Mouse (Mus musculus) testis, adult 2 months (tissue): ENCODE measurements around the gene Zc3h6. TPM values are rescaled to one million over a fixed set of nuclear protein-coding genes. Genes with fewer than 3 reads are reported as not detected.

Experiments used
- H3K27ac ChIP-seq: fragments of 200-500 bp; 2 replicates; pipeline ENCODE4 v1.5.1; 2012; ENCODE audit warnings: low read depth, low read length; ENCODE audit not compliant: control insufficient read depth, insufficient read depth
- H3K27me3 ChIP-seq: fragments of 200-500 bp; 2 replicates; pipeline ENCODE4 v1.6.1; 2012; ENCODE audit warnings: mild to moderate bottlenecking, low read length, moderate library complexity; ENCODE audit not compliant: control insufficient read depth, insufficient read depth
- H3K36me3 ChIP-seq: fragments of 200-500 bp; 2 replicates; pipeline ENCODE4 v1.6.1; 2012; ENCODE audit warnings: mild to moderate bottlenecking, low read length; ENCODE audit not compliant: control insufficient read depth, insufficient read depth
- H3K4me1 ChIP-seq: fragments of 200-500 bp; 2 replicates; pipeline ENCODE4 v1.6.1; 2012; ENCODE audit warnings: low read length; ENCODE audit not compliant: control insufficient read depth, insufficient read depth
- H3K4me3 ChIP-seq: fragments of 200-500 bp; 2 replicates; pipeline ENCODE4 v1.5.1; 2012; ENCODE audit warnings: low read depth, mild to moderate bottlenecking, low read length, moderate library complexity, mixed read lengths; ENCODE audit not compliant: control insufficient read depth
- CTCF ChIP-seq: fragments of 200-500 bp; IDR thresholded peaks from 2 replicates; pipeline ENCODE4 v1.5.1; 2012; ENCODE audit warnings: low read depth, mild to moderate bottlenecking, inconsistent platforms, low read length, moderate library complexity; ENCODE audit not compliant: control insufficient read depth, insufficient read depth, insufficient replicate concordance
- POLR2A ChIP-seq: fragments of 200-500 bp; IDR thresholded peaks from 2 replicates; pipeline ENCODE4 v1.6.1; 2012; ENCODE audit warnings: low read depth, mild to moderate bottlenecking, inconsistent platforms, low read length, moderate library complexity; ENCODE audit not compliant: control insufficient read depth
- polyA plus RNA-seq: library from polyadenylated mRNA; depleted of rRNA; stranded (reverse); fragments of >200 nt; gene quantifications from 2 replicates; pipeline ENCODE4 v1.2.3, GENCODE M21; 2012; rRNA removed

Gene Zc3h6
- 2.5 and 3.1 TPM in 2 replicates for polyA plus RNA-seq

DNA sequence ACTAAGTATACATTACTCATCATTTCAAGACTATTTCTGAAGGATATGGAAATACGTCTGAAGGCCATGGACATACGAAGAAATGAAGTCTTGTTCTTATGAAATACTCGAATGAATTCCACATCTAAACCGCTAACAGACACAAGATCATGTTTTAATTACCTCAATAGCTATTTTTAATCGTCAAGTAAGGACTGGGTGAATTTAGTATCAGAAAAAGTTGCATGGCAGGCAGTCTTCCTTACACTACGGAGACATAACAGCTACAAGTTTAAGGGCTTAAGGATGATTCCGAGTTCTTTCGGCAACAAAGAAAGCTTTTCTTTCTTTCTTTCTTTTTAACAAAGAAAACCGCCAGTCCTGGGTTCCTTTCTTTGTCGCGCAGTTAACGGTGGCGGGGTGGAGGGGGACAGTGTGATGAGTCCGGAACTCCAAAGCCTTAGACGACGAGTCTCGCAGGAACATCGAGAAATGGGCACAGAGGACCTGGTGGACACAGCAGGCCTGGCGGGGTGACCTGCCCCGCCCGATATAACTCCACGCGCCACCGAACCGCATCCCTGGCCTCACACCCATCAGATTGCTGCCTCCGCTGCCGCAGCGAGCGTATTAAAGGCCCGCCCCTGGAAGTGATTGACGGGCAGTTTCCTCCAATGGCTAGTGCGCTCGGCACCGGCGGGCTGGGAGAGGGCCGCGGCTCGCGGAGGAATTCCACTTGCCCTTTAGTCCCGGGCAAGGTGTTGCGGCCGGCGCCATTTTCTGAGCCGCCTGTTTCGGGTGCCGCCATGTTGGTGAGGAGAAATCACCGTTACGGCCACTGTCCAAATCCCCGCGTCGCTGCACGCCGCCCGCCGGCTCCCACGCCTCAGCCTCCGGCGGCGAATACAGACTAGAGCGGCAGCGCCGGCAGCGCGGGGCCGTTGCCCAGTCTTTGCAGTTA lies at the start of gene Zc3h6:
Zc3h6 (plus strand) TSS at position 762 of the 940 bp plus-strand sequence.
- no peaks in the 10 kb centered on the region; the same call in 1 of the 2 replicates for H3K36me3 ChIP-seq
- peak within 1 kb of the TSS; percentile 98 for H3K27ac ChIP-seq
- peak within 1 kb of the TSS; percentile 96 for H3K4me3 ChIP-seq
- TF ChIP-seq POLR2A (peak; percentile 98), CTCF (peak; percentile 13; the same call in 1 of the 2 replicates)
- H3K27me3 ChIP-seq = no peaks in the 10 kb centered on the region
- peaks cover 2% of the 10 kb centered on the region for H3K4me1 ChIP-seq

GRCm38 (mm10) chr2:128924799-128925198 lies 42.4 kb upstream of the Zc3h6 start:
- H3K36me3 ChIP-seq = no peaks in the 10 kb centered on the region; the same call in 1 of the 2 replicates
- no peak overlapping the region; the same call in 1 of the 2 replicates for H3K4me3 ChIP-seq
- no peak overlapping the region for H3K27ac ChIP-seq
- TF ChIP-seq POLR2A (no peak), CTCF (no peak)
- H3K27me3 ChIP-seq = no peaks in the 10 kb centered on the region
- no peaks in the 10 kb centered on the region for H3K4me1 ChIP-seq

DNA sequence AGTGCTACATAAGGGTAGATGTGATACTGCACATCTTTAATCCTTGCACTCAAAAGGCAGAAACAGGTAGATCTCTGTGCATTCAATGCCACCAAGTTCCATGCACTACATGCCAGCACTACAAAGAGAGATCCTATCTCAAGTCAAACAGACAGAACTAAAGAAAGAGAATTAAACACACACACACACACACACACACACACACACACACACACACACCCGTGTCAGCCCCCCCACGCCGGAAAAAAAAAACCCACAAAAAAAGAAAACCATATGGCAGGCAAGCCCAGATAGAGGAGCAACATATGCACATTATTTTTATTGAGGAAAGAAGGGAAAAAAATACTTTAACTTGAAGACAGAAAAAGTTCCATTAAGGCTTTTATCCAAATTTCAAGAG lies 38.8 kb upstream of the Zc3h6 start:
- Histone ChIP-seq H3K4me1 (no peaks in the 10 kb centered on the region), H3K27me3 (no peaks in the 10 kb centered on the region), H3K36me3 (no peaks in the 10 kb centered on the region; the same call in 1 of the 2 replicates), H3K27ac (no peak overlapping the region), H3K4me3 (no peak overlapping the region)
- TF ChIP-seq CTCF = no peak
- TF ChIP-seq POLR2A = no peak

DNA sequence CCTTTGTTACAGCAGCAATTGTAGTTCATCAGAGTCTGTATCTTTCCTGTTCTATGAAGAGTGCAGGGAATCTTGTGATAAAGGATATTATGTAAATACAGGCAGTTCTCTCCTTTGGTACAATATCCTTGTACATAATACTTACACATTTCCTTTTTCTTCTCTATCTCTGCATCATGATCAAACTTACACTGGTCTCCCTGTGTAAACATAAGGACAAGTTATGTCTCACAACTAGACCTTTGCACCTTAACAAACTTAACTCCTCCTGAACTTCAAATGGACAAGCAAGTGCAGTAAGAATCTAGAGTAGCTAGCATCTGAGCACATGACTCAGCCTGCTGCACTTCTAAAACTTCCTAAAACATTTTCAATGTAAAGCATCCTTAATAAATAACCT lies 36.5 kb upstream of the Zc3h6 start:
- TF ChIP-seq CTCF (no peak), POLR2A (no peak)
- H3K27me3 ChIP-seq = no peaks in the 10 kb centered on the region
- no peak overlapping the region for H3K27ac ChIP-seq
- no peaks in the 10 kb centered on the region; the same call in 1 of the 2 replicates for H3K36me3 ChIP-seq
- H3K4me3 ChIP-seq = no peak overlapping the region
- no peaks in the 10 kb centered on the region for H3K4me1 ChIP-seq

GRCm38 (mm10) chr2:128936256-128936655 lies 30.9 kb upstream of the Zc3h6 start:
- TF ChIP-seq POLR2A (no peak), CTCF (no peak)
- Histone ChIP-seq H3K27me3 (no peaks in the 10 kb centered on the region), H3K4me1 (no peaks in the 10 kb centered on the region), H3K27ac (no peak overlapping the region), H3K36me3 (no peaks in the 10 kb centered on the region; the same call in 1 of the 2 replicates), H3K4me3 (no peak overlapping the region)

GRCm38 (mm10) chr2:128943538-128944528 lies 23.4 kb upstream of the Zc3h6 start, which contains the start of gene Zc3h8:
Zc3h8 (minus strand) TSS chr2:128944077.
- peak; percentile 84 for TF ChIP-seq POLR2A
- TF ChIP-seq CTCF = no peak
- peak within 1 kb of the TSS; percentile 85 for H3K27ac ChIP-seq
- no peaks in the 10 kb centered on the region for H3K27me3 ChIP-seq
- no peaks in the 10 kb centered on the region for H3K36me3 ChIP-seq
- H3K4me3 ChIP-seq = peak within 1 kb of the TSS; percentile 91
- H3K4me1 ChIP-seq = peaks cover 2% of the 10 kb centered on the region; the same call in 1 of the 2 replicates
